Mouse (Mus musculus): ENCODE results near the gene Luc7l2. TPM values are rescaled to one million over a fixed set of nuclear protein-coding genes. Genes with fewer than 3 reads are reported as not detected.

The Luc7l2 gene
- polyA plus RNA-seq, 1 experiment: 39.0 TPM

DNA sequence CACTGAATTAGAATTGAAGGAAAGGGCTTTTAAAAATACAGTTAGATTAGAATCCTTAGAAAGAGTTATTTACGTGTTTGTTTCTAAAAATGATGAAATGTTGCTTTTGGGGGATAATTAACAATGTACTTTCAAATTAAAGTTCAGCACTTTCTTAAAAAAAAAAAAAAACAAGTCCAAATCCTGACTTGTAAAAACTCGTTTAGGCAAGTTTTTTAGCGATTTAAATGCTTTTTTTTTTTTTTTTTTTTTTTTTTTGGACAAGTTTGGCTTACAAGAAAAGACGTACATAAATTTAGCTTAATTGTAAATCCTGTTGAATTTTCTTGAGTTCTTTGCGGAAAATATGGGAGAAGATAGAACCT lies 1.5 kb downstream of the Luc7l2 start:
- TF ChIP-seq CTCF (IDR thresholded peaks at IDR 0.05; ENCODE audit: insufficient read depth, low read length) (no peak), POLR2A (IDR thresholded peaks at IDR 0.05; ENCODE audit: borderline replicate concordance, extremely low read depth, low read depth, low read length) (no peak)
- WGBS: 13% methylated on average over 5 of the region's 5 CpGs
- DNase-seq: no peak
- peak overlapping the region; percentile 74 for H3K4me3 ChIP-seq (replicated peaks; ENCODE audit: extremely low read depth, low read depth, low read length)
- peaks cover 3% of the 10 kb centered on the region; the same call in 1 of the 2 replicates for H3K4me1 ChIP-seq (ENCODE audit: control insufficient read depth, insufficient read depth, low read length)

GRCm38 (mm10) chr6:38576096-38576495 lies 25.0 kb downstream of the Luc7l2 start:
- H3K4me1 ChIP-seq (ENCODE audit: control insufficient read depth, insufficient read depth, low read length): no peaks in the 10 kb centered on the region
- no peak for TF ChIP-seq POLR2A (IDR thresholded peaks at IDR 0.05; ENCODE audit: borderline replicate concordance, extremely low read depth, low read depth, low read length)
- no peak for TF ChIP-seq CTCF (IDR thresholded peaks at IDR 0.05; ENCODE audit: insufficient read depth, low read length)
- no peak for DNase-seq
- WGBS: 64% methylated on average over 2 of the region's 2 CpGs
- H3K4me3 ChIP-seq (replicated peaks; ENCODE audit: extremely low read depth, low read depth, low read length): no peak overlapping the region

DNA sequence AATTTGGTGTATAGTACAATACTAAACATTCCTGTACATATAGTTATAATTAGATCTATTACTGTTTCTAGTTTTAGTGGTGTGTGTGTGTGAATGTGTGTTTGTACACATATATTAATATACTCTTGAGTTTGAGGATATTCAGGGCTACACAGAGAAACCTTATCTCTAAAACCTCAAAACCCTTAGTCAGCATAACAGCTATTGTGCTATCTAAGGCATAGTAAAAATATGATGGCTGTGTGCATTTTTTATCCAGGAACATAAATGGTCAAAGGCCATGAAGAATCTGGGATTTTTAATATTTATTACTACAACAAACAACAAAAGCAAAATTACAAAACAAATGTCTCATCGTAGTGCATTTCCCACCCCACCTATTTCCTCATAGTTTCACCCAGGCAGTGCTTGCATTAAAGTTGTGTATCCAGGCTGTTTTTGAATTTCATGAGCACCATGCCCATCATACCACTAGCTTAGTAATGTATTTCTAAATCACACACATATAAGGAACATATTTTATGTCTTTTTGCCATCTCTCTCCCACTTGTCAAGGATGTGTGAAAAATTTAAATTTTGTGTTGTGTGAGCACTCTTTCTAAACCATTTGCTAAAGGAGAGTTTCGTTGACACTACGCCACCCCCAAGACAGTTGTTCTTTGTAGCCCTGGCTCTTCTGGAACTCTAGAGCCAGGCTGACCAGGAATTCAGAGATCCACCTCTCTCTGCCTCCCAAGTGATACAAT lies 29.2 kb downstream of the Luc7l2 start:
- no peaks in the 10 kb centered on the region for H3K4me1 ChIP-seq (ENCODE audit: control insufficient read depth, insufficient read depth, low read length)
- TF ChIP-seq CTCF (IDR thresholded peaks at IDR 0.05; ENCODE audit: insufficient read depth, low read length): no peak
- TF ChIP-seq POLR2A (IDR thresholded peaks at IDR 0.05; ENCODE audit: borderline replicate concordance, extremely low read depth, low read depth, low read length): no peak
- no peak for DNase-seq
- WGBS: 87% methylated on average over 3 of the region's 3 CpGs
- H3K4me3 ChIP-seq (replicated peaks; ENCODE audit: extremely low read depth, low read depth, low read length): no peak overlapping the region

GRCm38 (mm10) chr6:38581711-38582110 lies 30.6 kb downstream of the Luc7l2 start:
- Histone ChIP-seq H3K4me1 (ENCODE audit: control insufficient read depth, insufficient read depth, low read length) (no peaks in the 10 kb centered on the region), H3K4me3 (replicated peaks; ENCODE audit: extremely low read depth, low read depth, low read length) (no peak overlapping the region)
- DNase-seq: no peak
- WGBS: 72% methylated on average over 3 of the region's 3 CpGs
- no peak for TF ChIP-seq CTCF (IDR thresholded peaks at IDR 0.05; ENCODE audit: insufficient read depth, low read length)
- no peak for TF ChIP-seq POLR2A (IDR thresholded peaks at IDR 0.05; ENCODE audit: borderline replicate concordance, extremely low read depth, low read depth, low read length)

DNA sequence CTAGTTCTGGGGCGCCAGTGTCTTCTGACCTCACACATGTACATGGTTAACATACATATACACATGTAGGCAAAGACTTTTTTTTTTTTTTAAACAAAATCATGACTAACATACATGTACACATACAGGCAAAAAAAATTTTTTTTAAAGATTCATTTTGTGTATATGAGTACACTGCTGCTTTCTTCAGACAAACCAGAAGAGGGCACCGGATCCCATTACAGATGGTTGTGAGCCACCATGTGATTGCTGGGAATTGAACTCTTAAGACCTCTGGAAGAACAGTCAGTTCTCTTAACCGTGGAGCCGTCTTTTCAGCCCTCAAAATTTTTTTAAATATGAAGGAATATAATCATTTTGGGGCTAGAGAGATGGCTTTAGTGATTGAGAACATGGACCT lies 46.3 kb downstream of the Luc7l2 start:
- 87% methylated on average over 4 of the region's 4 CpGs for WGBS
- Histone ChIP-seq H3K4me1 (ENCODE audit: control insufficient read depth, insufficient read depth, low read length) (no peaks in the 10 kb centered on the region), H3K4me3 (replicated peaks; ENCODE audit: extremely low read depth, low read depth, low read length) (no peak overlapping the region)
- TF ChIP-seq CTCF (IDR thresholded peaks at IDR 0.05; ENCODE audit: insufficient read depth, low read length) (no peak), POLR2A (IDR thresholded peaks at IDR 0.05; ENCODE audit: borderline replicate concordance, extremely low read depth, low read depth, low read length) (no peak)
- no peak for DNase-seq

GRCm38 (mm10) chr6:38609892-38610291 lies 58.8 kb downstream of the Luc7l2 start:
- WGBS: 43% methylated on average over 2 of the region's 2 CpGs
- no peaks in the 10 kb centered on the region; the same call in 1 of the 2 replicates for H3K4me1 ChIP-seq (ENCODE audit: control insufficient read depth, insufficient read depth, low read length)
- DNase-seq: no peak
- H3K4me3 ChIP-seq (replicated peaks; ENCODE audit: extremely low read depth, low read depth, low read length): no peak overlapping the region
- TF ChIP-seq POLR2A (IDR thresholded peaks at IDR 0.05; ENCODE audit: borderline replicate concordance, extremely low read depth, low read depth, low read length): no peak
- no peak for TF ChIP-seq CTCF (IDR thresholded peaks at IDR 0.05; ENCODE audit: insufficient read depth, low read length)

DNA sequence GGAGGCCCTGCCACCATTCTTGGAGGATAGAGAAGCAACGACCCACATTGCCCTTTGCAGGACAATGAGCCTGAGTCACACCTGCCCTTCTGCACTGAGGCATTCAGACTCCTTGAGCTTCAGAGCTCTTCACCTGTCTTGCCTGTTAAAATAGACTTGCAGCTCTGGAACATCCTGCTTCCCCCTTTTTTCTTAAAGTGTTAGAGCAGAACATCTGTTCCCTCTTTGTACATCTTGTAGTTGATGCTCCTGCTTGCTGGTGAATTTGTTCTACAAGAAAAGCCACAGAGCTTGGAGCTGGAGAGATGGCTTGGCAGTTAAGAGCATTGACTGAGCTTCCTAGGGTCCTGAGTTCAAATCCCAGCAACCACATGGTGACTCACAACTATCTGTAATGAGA lies 71.3 kb downstream of the Luc7l2 start:
- TF ChIP-seq CTCF (IDR thresholded peaks at IDR 0.05; ENCODE audit: insufficient read depth, low read length) (no peak), POLR2A (IDR thresholded peaks at IDR 0.05; ENCODE audit: borderline replicate concordance, extremely low read depth, low read depth, low read length) (no peak)
- no peak overlapping the region for H3K4me3 ChIP-seq (replicated peaks; ENCODE audit: extremely low read depth, low read depth, low read length)
- peaks cover 4% of the 10 kb centered on the region for H3K4me1 ChIP-seq (ENCODE audit: control insufficient read depth, insufficient read depth, low read length)
- WGBS: 81% methylated on average over 1 of the region's 1 CpGs
- DNase-seq: no peak

GRCm38 (mm10) chr6:38623457-38623856 lies 72.3 kb downstream of the Luc7l2 start:
- no peak for DNase-seq
- TF ChIP-seq CTCF (IDR thresholded peaks at IDR 0.05; ENCODE audit: insufficient read depth, low read length) (no peak), POLR2A (IDR thresholded peaks at IDR 0.05; ENCODE audit: borderline replicate concordance, extremely low read depth, low read depth, low read length) (no peak)
- 59% methylated on average over 2 of the region's 2 CpGs for WGBS

DNA sequence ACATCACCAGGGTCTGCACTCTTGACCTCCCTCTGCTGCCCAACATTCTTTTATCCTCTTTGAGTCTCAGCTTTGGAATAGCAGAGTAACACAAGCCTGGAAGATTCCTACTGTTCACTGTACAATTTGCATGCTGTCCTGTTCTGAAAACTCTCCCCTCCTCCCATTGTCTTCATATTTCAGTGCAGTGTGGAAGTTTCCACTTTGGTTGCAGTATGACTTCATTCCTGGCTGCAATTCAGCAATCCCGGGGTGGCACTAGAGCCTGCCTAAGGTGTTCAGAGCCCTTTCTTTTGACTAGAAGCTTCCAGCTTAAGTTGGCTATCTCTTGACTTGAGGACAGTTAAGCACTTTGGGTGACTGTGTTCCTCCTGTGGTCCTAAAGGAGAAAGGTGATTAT lies 73.3 kb downstream of the Luc7l2 start:
- Histone ChIP-seq H3K4me3 (replicated peaks; ENCODE audit: extremely low read depth, low read depth, low read length) (no peak overlapping the region), H3K4me1 (ENCODE audit: control insufficient read depth, insufficient read depth, low read length) (peaks cover 4% of the 10 kb centered on the region)
- no peak for TF ChIP-seq POLR2A (IDR thresholded peaks at IDR 0.05; ENCODE audit: borderline replicate concordance, extremely low read depth, low read depth, low read length)
- no peak for TF ChIP-seq CTCF (IDR thresholded peaks at IDR 0.05; ENCODE audit: insufficient read depth, low read length)
- DNase-seq: no peak
- WGBS: 17% methylated on average over 1 of the region's 1 CpGs

More at GRCm38 (mm10) chr6:38623457-38623856, 72.3 kb downstream of the Luc7l2 start:
- no peak overlapping the region for H3K4me3 ChIP-seq (replicated peaks; ENCODE audit: extremely low read depth, low read depth, low read length)
- peaks cover 4% of the 10 kb centered on the region for H3K4me1 ChIP-seq (ENCODE audit: control insufficient read depth, insufficient read depth, low read length)

GRCm38 (mm10) chr6:38626086-38626485 lies 75.0 kb downstream of the Luc7l2 start:
- Histone ChIP-seq H3K4me1 (ENCODE audit: control insufficient read depth, insufficient read depth, low read length) (peaks cover 4% of the 10 kb centered on the region), H3K4me3 (replicated peaks; ENCODE audit: extremely low read depth, low read depth, low read length) (no peak overlapping the region)
- no peak for DNase-seq
- TF ChIP-seq CTCF (IDR thresholded peaks at IDR 0.05; ENCODE audit: insufficient read depth, low read length) (no peak), POLR2A (IDR thresholded peaks at IDR 0.05; ENCODE audit: borderline replicate concordance, extremely low read depth, low read depth, low read length) (no peak)
- 95% methylated on average over 5 of the region's 5 CpGs for WGBS

Data from lung, adult 2 months (tissue).